Mouse (Mus musculus): ENCODE measurements around the gene Zc3h10.

The Zc3h10 gene

GRCm38 (mm10) chr10:128495903-128496302 is 51.7 kb downstream of the Zc3h10 start:
- DNase-seq = no peak

- no peak for DNase-seq
Observed at GRCm38 (mm10) chr10:128495270-128495669, 52.3 kb downstream of the Zc3h10 start.

- DNase-seq = no peak
Observed at GRCm38 (mm10) chr10:128494667-128495245, 52.8 kb downstream of the Zc3h10 start.

GRCm38 (mm10) chr10:128493695-128494666 is 53.6 kb downstream of the Zc3h10 start, which contains the start of gene Myl6:
Gene Myl6 (minus strand): TSS chr10:128494145.
- peak; percentile 99 to 100 for DNase-seq

- DNase-seq = no peak
Observed at GRCm38 (mm10) chr10:128493319-128493694, 54.3 kb downstream of the Zc3h10 start.

GRCm38 (mm10) chr10:128492633-128493311 is 54.8 kb downstream of the Zc3h10 start:
- DNase-seq = peak; percentile 78 to 88

- peak in 1 of 2 experiments; percentile 37 for DNase-seq
Observed at GRCm38 (mm10) chr10:128492051-128492450, 55.5 kb downstream of the Zc3h10 start.

Data from kidney, postnatal 25 days (tissue).